Mouse (Mus musculus) hindbrain, embryonic 13.5 days (tissue): Measurements from ENCODE around the gene Pax5. TPM values are rescaled to one million over a fixed set of nuclear protein-coding genes. Genes with fewer than 3 reads are reported as not detected.

Source experiments
- ATAC-seq: fragments of 200-750 bp; cut with Nextera tagmentation; 2 replicates; pipeline ENCODE4 v1.8.0; 2017; ENCODE audit warnings: moderate TSS enrichment; ENCODE audit not compliant: low FRiP score
- H3K27ac ChIP-seq: fragments of 300-500 bp; sonication (generic); 2 replicates; pipeline ENCODE4 v1.5.1; 2015; ENCODE audit warnings: inconsistent platforms, mild to moderate bottlenecking, moderate library complexity
- H3K27me3 ChIP-seq: fragments of 300-500 bp; sonication (generic); 2 replicates; pipeline ENCODE4 v1.6.1; 2015; ENCODE audit warnings: mild to moderate bottlenecking, inconsistent platforms
- H3K36me3 ChIP-seq: fragments of 300-500 bp; sonication (generic); 2 replicates; pipeline ENCODE4 v1.6.1; 2015; ENCODE audit warnings: mild to moderate bottlenecking, inconsistent platforms
- H3K4me1 ChIP-seq: fragments of 300-500 bp; sonication (generic); replicated peaks from 2 replicates; pipeline ENCODE4 v1.6.1; 2015; ENCODE audit warnings: inconsistent platforms
- H3K4me2 ChIP-seq: fragments of 300-500 bp; sonication (generic); 2 replicates; pipeline ENCODE4 v1.6.1; 2015; ENCODE audit warnings: inconsistent platforms, mild to moderate bottlenecking, moderate library complexity
- H3K4me3 ChIP-seq: fragments of 300-500 bp; sonication (generic); 2 replicates; pipeline ENCODE4 v1.5.1; 2015; ENCODE audit warnings: mild to moderate bottlenecking, inconsistent platforms
- H3K9ac ChIP-seq: fragments of 300-500 bp; sonication (generic); 2 replicates; pipeline ENCODE4 v1.6.1; 2015; ENCODE audit warnings: mild to moderate bottlenecking, inconsistent platforms
- H3K9me3 ChIP-seq: fragments of 300-500 bp; sonication (generic); 2 replicates; pipeline ENCODE4 v1.6.1; 2016; ENCODE audit warnings: inconsistent platforms
- WGBS: fragments of 180-500 bp; shearing (Covaris S2); methylation state at CpG from one replicate; pipeline ENCODE4 v1.1.7; 2015; 5-methylcytosine and 5-hydroxymethylcytosine counted together
- polyA plus RNA-seq: library from polyadenylated mRNA; unstranded; fragments of >200 nt; fragmentation: Nextera tagmentation; extraction: Ambion mirVana; gene quantifications from 2 replicates; pipeline ENCODE4 v1.2.1, GENCODE M21; 2015

The Pax5 gene
- polyA plus RNA-seq, 1 experiment from 2014 or later: 2.8 TPM

- under 1% methylated on average over 65 of the region's 66 CpGs for WGBS
Observed at GRCm38 (mm10) chr4:44703686-44704368, 6.5 kb downstream of the Pax5 start.

GRCm38 (mm10) chr4:44702891-44703685 lies 7.2 kb downstream of the Pax5 start:
- H3K27me3 ChIP-seq: peaks cover 98% of the 10 kb centered on the region
- H3K4me3 ChIP-seq: peak overlapping the region; percentile 46
- H3K36me3 ChIP-seq: no peaks in the 10 kb centered on the region
- H3K4me2 ChIP-seq: peak overlapping the region; percentile 67
- H3K9me3 ChIP-seq: no peaks in the 10 kb centered on the region
- peak overlapping the region; percentile 70 for H3K9ac ChIP-seq
- WGBS: under 1% methylated on average over 58 of the region's 58 CpGs
- no peak overlapping the region for H3K27ac ChIP-seq
- H3K4me1 ChIP-seq: peaks cover 40% of the 10 kb centered on the region
- ATAC-seq: no peak

More at GRCm38 (mm10) chr4:44703686-44704368, 6.5 kb downstream of the Pax5 start:
- Histone ChIP-seq H3K4me3 (peak overlapping the region; percentile 46), H3K4me2 (peak overlapping the region; percentile 67), H3K27me3 (peaks cover 98% of the 10 kb centered on the region), H3K9me3 (no peaks in the 10 kb centered on the region), H3K4me1 (peaks cover 40% of the 10 kb centered on the region), H3K9ac (peak overlapping the region; percentile 70), H3K36me3 (no peaks in the 10 kb centered on the region), H3K27ac (peak overlapping the region; percentile 48)
- ATAC-seq: peak; percentile 2; the same call in 1 of the 2 replicates

DNA sequence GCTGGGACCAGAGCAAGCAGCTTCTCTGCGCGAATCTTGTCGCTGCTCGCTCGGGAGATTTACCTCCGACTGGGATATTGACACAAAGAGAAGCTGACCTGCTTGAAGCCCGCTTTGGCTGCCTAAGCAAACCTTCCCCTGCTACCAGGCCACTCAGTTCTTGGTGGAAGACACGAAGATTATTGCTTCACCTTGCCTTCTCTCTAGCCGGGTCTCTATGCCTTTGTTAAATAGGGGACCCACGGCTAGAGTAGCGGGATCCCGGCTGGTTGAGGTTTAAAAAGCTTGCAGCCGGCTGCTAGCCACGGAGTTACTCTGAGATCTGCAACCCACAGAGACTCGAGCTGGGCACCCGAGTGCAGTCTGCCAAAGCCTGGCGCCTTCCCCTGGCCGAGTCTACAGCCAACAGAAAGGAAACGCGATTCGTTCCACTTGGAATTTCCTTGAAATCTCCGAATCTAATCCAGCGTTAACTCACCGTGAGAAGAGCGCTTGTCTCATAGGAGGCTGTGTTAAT lies 8.2 kb downstream of the Pax5 start:
- H3K9ac ChIP-seq: peak overlapping the region; percentile 70
- ATAC-seq: no peak

GRCm38 (mm10) chr4:44701513-44701912 lies 8.8 kb downstream of the Pax5 start:
- Histone ChIP-seq H3K27ac (0 out of 2 replicates have a peak overlapping the region, but pooled peaks have one; percentile 15), H3K36me3 (no peaks in the 10 kb centered on the region), H3K9me3 (no peaks in the 10 kb centered on the region), H3K4me2 (peak overlapping the region; percentile 67), H3K4me1 (peaks cover 40% of the 10 kb centered on the region), H3K4me3 (peak overlapping the region; percentile 46), H3K9ac (peak overlapping the region; percentile 70), H3K27me3 (peaks cover 96% of the 10 kb centered on the region)
- under 1% methylated on average over 9 of the region's 9 CpGs for WGBS
- ATAC-seq: no peak

More for the DNA sequence above, 8.2 kb downstream of the Pax5 start:
- Histone ChIP-seq H3K4me1 (peaks cover 40% of the 10 kb centered on the region), H3K36me3 (no peaks in the 10 kb centered on the region), H3K9me3 (no peaks in the 10 kb centered on the region), H3K4me3 (peak overlapping the region; percentile 46), H3K27me3 (peaks cover 96% of the 10 kb centered on the region), H3K4me2 (peak overlapping the region; percentile 67), H3K27ac (0 out of 2 replicates have a peak overlapping the region, but pooled peaks have one; percentile 15)
- under 1% methylated on average over 25 of the region's 25 CpGs for WGBS

DNA sequence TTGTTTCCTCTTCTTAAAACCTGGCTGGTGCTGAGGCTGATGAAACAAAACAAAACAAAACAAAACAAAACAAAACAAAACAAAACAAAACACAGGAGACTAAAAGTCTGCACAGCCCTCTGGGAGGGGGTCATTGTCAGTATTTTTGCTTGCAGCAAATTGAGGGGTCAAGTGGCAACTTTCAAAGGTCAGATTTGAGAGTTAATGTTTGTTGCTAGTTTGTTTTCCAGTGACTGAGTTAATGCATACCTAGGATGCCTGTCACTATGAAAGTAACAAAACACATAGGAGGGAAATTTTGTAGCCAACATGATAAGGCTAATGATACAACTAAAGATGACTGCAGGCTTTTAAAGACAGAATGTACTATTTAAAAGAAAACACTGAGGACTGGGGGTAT lies 13.6 kb downstream of the Pax5 start:
- H3K27me3 ChIP-seq: peaks cover 86% of the 10 kb centered on the region
- H3K4me2 ChIP-seq: no peak overlapping the region
- no peak overlapping the region for H3K27ac ChIP-seq
- ATAC-seq: no peak
- H3K36me3 ChIP-seq: no peaks in the 10 kb centered on the region
- no peaks in the 10 kb centered on the region for H3K9me3 ChIP-seq
- H3K4me3 ChIP-seq: no peak overlapping the region
- peaks cover 11% of the 10 kb centered on the region for H3K4me1 ChIP-seq
- H3K9ac ChIP-seq: no peak overlapping the region

DNA sequence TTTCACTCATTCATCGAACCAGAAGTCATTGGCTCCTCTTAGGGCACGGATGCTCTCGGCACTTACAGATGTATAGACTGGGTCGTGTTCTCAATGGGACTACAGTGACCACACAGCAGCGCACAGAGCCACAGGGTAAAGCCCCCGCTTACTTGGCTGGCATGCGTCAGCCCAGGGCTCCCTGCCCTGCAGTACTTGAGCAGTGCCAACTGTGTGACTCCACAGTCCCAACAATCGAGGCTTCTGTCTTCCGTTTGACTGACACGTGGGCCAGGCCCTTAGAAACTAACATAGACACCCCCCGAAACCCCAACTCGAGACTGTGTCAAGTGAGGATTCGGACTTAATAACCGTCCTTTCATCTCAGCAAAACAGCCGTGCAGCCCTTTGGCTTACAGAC lies 15.9 kb downstream of the Pax5 start:
- no peaks in the 10 kb centered on the region for H3K9me3 ChIP-seq
- peaks cover 65% of the 10 kb centered on the region for H3K27me3 ChIP-seq
- WGBS: 37% methylated on average over 15 of the region's 15 CpGs
- no peaks in the 10 kb centered on the region for H3K36me3 ChIP-seq
- peaks cover 6% of the 10 kb centered on the region for H3K4me1 ChIP-seq
- H3K4me3 ChIP-seq: no peak overlapping the region
- no peak overlapping the region for H3K27ac ChIP-seq
- H3K9ac ChIP-seq: no peak overlapping the region
- no peak for ATAC-seq
- peak overlapping the region; percentile 2; the same call in 1 of the 2 replicates for H3K4me2 ChIP-seq

DNA sequence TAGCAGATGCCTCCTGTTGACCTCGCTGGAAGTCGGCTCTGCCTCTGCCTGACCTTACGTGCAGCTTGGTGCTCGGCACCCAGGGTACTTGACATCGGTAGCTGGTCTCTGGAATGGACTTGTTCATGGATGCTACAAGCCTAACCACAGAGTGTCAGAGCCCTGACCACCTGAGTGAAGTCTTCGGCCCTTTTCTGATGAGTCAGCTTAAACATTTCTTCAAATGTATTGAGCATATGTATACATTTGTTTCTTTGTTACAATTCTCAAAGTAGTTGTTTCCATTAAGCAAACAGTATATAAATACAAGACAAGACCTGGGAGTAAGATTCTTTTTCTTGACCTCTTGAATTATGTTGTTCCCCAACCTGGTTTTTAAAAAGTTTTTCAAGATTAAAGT lies 24.7 kb downstream of the Pax5 start:
- H3K4me1 ChIP-seq: no peaks in the 10 kb centered on the region
- 79% methylated on average over 6 of the region's 6 CpGs for WGBS

GRCm38 (mm10) chr4:44680242-44680897 lies 29.9 kb downstream of the Pax5 start:
- H3K9ac ChIP-seq: no peak overlapping the region
- no peak overlapping the region for H3K4me3 ChIP-seq
- no peak overlapping the region for H3K27ac ChIP-seq
- H3K4me1 ChIP-seq: no peaks in the 10 kb centered on the region
- 76% methylated on average over 6 of the region's 6 CpGs for WGBS
- peaks cover 21% of the 10 kb centered on the region; the same call in 1 of the 2 replicates for H3K27me3 ChIP-seq
- H3K4me2 ChIP-seq: no peak overlapping the region
- no peaks in the 10 kb centered on the region for H3K9me3 ChIP-seq
- no peaks in the 10 kb centered on the region for H3K36me3 ChIP-seq
- no peak for ATAC-seq

More for the DNA sequence above, 24.7 kb downstream of the Pax5 start:
- Histone ChIP-seq H3K27me3 (peaks cover 13% of the 10 kb centered on the region; the same call in 1 of the 2 replicates), H3K9me3 (no peaks in the 10 kb centered on the region), H3K4me2 (no peak overlapping the region), H3K36me3 (no peaks in the 10 kb centered on the region), H3K9ac (no peak overlapping the region), H3K27ac (no peak overlapping the region), H3K4me3 (no peak overlapping the region)
- no peak for ATAC-seq

GRCm38 (mm10) chr4:44678641-44679040 lies 31.6 kb downstream of the Pax5 start:
- no peak overlapping the region for H3K4me3 ChIP-seq
- no peaks in the 10 kb centered on the region for H3K4me1 ChIP-seq
- no peaks in the 10 kb centered on the region for H3K9me3 ChIP-seq
- ATAC-seq: no peak
- H3K36me3 ChIP-seq: no peaks in the 10 kb centered on the region
- H3K4me2 ChIP-seq: no peak overlapping the region
- H3K9ac ChIP-seq: no peak overlapping the region
- WGBS: 51% methylated on average over 5 of the region's 5 CpGs
- H3K27ac ChIP-seq: no peak overlapping the region
- H3K27me3 ChIP-seq: peaks cover 25% of the 10 kb centered on the region; the same call in 1 of the 2 replicates

DNA sequence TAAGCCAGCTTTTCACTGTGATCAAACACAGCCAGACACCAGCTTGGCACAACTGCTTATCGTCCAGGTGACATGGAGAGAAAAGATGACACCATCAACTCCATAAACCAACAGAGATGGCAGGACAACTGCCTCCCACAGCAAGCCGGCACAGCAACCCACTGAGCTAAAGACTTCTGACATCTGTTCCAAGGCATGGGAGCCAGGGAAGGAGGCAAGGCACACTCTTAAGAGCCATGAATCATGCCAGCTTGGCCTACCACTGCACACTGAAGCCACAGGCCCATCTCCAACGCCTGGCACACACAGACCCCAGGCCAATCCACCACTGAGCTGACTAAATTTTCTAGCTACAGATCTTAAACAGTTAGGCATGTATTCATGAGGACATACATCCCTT lies 32.3 kb downstream of the Pax5 start:
- no peak for ATAC-seq
- Histone ChIP-seq H3K4me1 (no peaks in the 10 kb centered on the region), H3K36me3 (no peaks in the 10 kb centered on the region), H3K4me2 (no peak overlapping the region), H3K4me3 (no peak overlapping the region), H3K9me3 (no peaks in the 10 kb centered on the region), H3K27ac (no peak overlapping the region), H3K9ac (no peak overlapping the region), H3K27me3 (peaks cover 24% of the 10 kb centered on the region; the same call in 1 of the 2 replicates)
- 74% methylated on average over 3 of the region's 3 CpGs for WGBS

DNA sequence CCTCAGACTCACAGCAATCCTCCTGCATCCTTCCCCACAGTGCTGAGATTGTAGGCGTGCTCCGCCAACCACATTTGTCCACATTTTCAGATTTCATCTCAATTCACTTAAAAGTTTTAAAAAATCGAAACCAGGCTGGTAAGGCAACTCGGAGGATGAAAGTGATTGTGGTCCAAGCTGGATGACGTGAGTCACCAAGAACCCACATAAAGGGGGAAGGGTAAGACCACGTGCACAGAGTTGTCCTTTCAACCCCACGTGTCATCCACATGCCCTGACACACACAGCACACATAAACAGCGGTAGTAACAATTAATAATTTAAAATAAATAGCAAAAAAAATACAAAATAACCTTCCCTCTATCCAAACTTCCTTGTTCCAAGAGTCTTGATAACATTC lies 35.3 kb downstream of the Pax5 start:
- 87% methylated on average over 8 of the region's 8 CpGs for WGBS

DNA sequence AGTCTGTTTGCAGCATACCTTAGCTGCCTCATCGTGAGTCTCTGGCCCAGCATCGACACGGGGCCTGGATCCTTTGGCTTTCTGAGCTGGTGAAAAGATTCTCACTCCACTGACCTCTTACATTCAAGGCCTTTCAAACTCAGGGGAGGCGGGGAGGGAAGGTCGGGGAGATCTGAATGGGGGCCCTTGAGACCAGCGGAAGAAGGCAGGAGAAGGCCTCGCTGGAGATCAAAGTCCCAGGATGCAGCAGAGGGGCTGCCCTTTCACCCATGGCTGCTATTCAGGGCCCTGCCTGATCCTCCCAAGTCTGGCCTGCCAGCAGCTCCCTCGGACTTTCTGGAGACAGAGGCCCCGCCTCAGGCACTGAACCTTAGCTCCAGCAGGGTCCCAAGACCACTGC lies 36.6 kb downstream of the Pax5 start:
- Histone ChIP-seq H3K27ac (no peak overlapping the region), H3K4me2 (no peak overlapping the region), H3K36me3 (no peaks in the 10 kb centered on the region), H3K9ac (no peak overlapping the region), H3K27me3 (peaks cover 38% of the 10 kb centered on the region), H3K4me3 (no peak overlapping the region), H3K9me3 (no peaks in the 10 kb centered on the region), H3K4me1 (peaks cover 3% of the 10 kb centered on the region; the same call in 1 of the 2 replicates)
- WGBS: 17% methylated on average over 9 of the region's 9 CpGs
- ATAC-seq: no peak

More for the DNA sequence above, 35.3 kb downstream of the Pax5 start:
- peaks cover 38% of the 10 kb centered on the region for H3K27me3 ChIP-seq
- H3K9ac ChIP-seq: no peak overlapping the region
- no peaks in the 10 kb centered on the region for H3K36me3 ChIP-seq
- H3K4me3 ChIP-seq: no peak overlapping the region
- no peaks in the 10 kb centered on the region for H3K9me3 ChIP-seq
- H3K4me2 ChIP-seq: no peak overlapping the region
- ATAC-seq: no peak
- H3K4me1 ChIP-seq: peaks cover 3% of the 10 kb centered on the region; the same call in 1 of the 2 replicates
- no peak overlapping the region for H3K27ac ChIP-seq
